Mouse (Mus musculus): Measurements from ENCODE around the gene Gm9970. TPM values are rescaled to one million over a fixed set of nuclear protein-coding genes. Genes with fewer than 3 reads are reported as not detected.

Gm9970 gene
- total RNA-seq, 2 experiments from 2014 or later: not detected

GRCm38 (mm10) chr5:31194486-31195485, 46.2 kb downstream of the Gm9970 start:
- DNase-seq: no peak

- no peak for DNase-seq
These were observed 47.3 kb downstream of the Gm9970 start for GRCm38 (mm10) chr5:31193631-31194281.

DNA sequence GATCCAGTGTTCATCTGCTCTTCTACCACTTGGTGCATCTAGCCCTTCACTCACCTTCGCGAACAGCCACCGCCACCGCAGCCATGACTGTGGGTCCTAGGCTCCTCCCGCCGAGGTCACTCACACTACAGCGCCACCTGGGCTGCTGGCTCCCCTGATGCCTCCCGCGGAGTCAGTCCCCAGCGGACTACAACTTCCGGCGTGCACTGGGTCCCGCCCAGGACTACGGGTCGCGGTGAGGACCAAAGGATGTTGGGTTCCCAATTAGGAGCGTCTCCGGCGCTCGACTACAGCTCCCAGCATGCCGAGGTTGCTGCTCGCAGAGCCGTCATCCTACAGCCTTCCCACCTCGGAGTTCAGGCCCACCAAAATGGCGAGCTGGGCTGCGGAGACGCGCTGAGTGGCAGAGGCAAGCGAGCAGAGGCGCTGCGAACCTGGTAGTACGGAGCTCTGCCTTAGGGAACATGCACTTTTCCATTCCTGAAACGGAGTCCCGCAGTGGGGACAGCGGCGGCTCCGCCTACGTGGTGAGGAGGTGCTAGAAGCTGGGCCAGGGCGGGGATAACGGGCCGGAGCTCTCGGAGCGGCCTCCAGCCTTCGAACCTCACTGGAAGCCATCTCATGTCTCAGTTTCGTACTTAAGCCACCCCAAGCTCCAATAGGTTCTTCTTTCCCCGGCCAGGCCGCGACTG, 47.9 kb downstream of the Gm9970 start, which contains the start of the genes Snx17 and Eif2b4:
Gene Snx17, plus strand, starts transcription at position 289 of the 692 bp plus-strand sequence.
Gene Eif2b4, minus strand, starts transcription at position 492 of the 692 bp plus-strand sequence.
- peak; percentile 99 for DNase-seq

GRCm38 (mm10) chr5:31192045-31192938, 48.7 kb downstream of the Gm9970 start:
- peak; percentile 82 for DNase-seq

Other genes starting within 250 kb of the Gm9970 start
- gene Atraid, start 192.9 kb downstream of the Gm9970 start, total RNA-seq (2021): 10 to 100 TPM; 46.0 to 53.7 TPM
- gene Slc5a6, start 192.3 kb downstream of the Gm9970 start, total RNA-seq (2021): 1 to 10 TPM; 7.0 to 7.2 TPM
- 10 to 100 TPM; 33.5 to 40.7 TPM for gene Cad, start 186.5 kb downstream of the Gm9970 start, total RNA-seq (2021)
- gene Dnajc5g, start 134.9 kb downstream of the Gm9970 start, total RNA-seq (2021): not detected
- under 1 TPM in 1 of 2 experiments, not detected in 1; 0.24 TPM for gene Slc30a3, start 133.0 kb downstream of the Gm9970 start, total RNA-seq (2021)
- 10 to 100 TPM; 33.4 to 35.6 TPM for gene Trim54, start 124.5 kb downstream of the Gm9970 start, total RNA-seq (2021)
- not detected for gene Ucn, start 102.4 kb downstream of the Gm9970 start, total RNA-seq (2021)
- 10 to 100 TPM; 50.1 to 50.8 TPM for gene Mpv17, start 87.0 kb downstream of the Gm9970 start, total RNA-seq (2021)
- gene Gm29609, start 61.3 kb downstream of the Gm9970 start, total RNA-seq (2021): 1 to 10 TPM in 1 of 2 experiments, under 1 TPM in 1; 0.86 to 1.1 TPM
- 10 to 100 TPM; 47.3 to 55.7 TPM for gene Gtf3c2, start 61.1 kb downstream of the Gm9970 start, total RNA-seq (2021)
- 10 to 100 TPM; 88.3 to 88.7 TPM for gene Snx17, start 48.0 kb downstream of the Gm9970 start, total RNA-seq (2021)
- 10 to 100 TPM; 38.6 to 39.4 TPM for gene Eif2b4, start 47.8 kb downstream of the Gm9970 start, total RNA-seq (2021)
- gene Zfp513, start 38.9 kb downstream of the Gm9970 start, total RNA-seq (2021): 10 to 100 TPM; 13.7 to 14.4 TPM
- gene Ppm1g, start 20.5 kb downstream of the Gm9970 start, total RNA-seq (2021): 10 to 100 TPM; 94.7 to 97.0 TPM
- 10 to 100 TPM; 88.1 to 90.0 TPM for gene Nrbp1, start 368 bp downstream of the Gm9970 start, total RNA-seq (2021)
- 1 to 10 TPM; 2.4 to 3.1 TPM for gene Krtcap3, start 10.5 kb upstream of the Gm9970 start, total RNA-seq (2021)
- 10 to 100 TPM; 27.1 to 38.4 TPM for gene Ift172, start 49.9 kb upstream of the Gm9970 start, total RNA-seq (2021)
- 1 to 10 TPM; 6.6 to 7.8 TPM for gene Fndc4, start 54.8 kb upstream of the Gm9970 start, total RNA-seq (2021)
- gene Gckr, start 56.2 kb upstream of the Gm9970 start, total RNA-seq (2021): not detected
- 10 to 100 TPM; 22.6 to 26.9 TPM for gene Zfp512, start 211.2 kb upstream of the Gm9970 start, total RNA-seq (2021)
- gene 4930548H24Rik, start 244.5 kb upstream of the Gm9970 start, total RNA-seq (2021): under 1 TPM; 0.38 to 0.55 TPM